Mouse (Mus musculus): ENCODE data around the gene Tcf21. TPM values are rescaled to one million over a fixed set of nuclear protein-coding genes. Genes with fewer than 3 reads are reported as not detected.

Gene Tcf21
- polyA plus RNA-seq, 1 experiment: 190 TPM

GRCm38 (mm10) chr10:22817561-22817960 lies 2.4 kb downstream of the Tcf21 start:
- Histone ChIP-seq H3K4me3 (replicated peaks; ENCODE audit: extremely low read depth, low read depth, low read length) (peak overlapping the region; percentile 54), H3K4me1 (ENCODE audit: control insufficient read depth, insufficient read depth, low read length) (no peaks in the 10 kb centered on the region)
- TF ChIP-seq POLR2A (IDR thresholded peaks at IDR 0.05; ENCODE audit: borderline replicate concordance, extremely low read depth, low read depth, low read length) (0 out of 2 replicates have a peak, but pooled peaks have one; percentile 1), CTCF (IDR thresholded peaks at IDR 0.05; ENCODE audit: insufficient read depth, low read length) (no peak)
- no peak for DNase-seq
- 19% methylated on average over 18 of the region's 18 CpGs for WGBS

- TF ChIP-seq POLR2A (IDR thresholded peaks at IDR 0.05; ENCODE audit: borderline replicate concordance, extremely low read depth, low read depth, low read length): no peak
- no peak for TF ChIP-seq CTCF (IDR thresholded peaks at IDR 0.05; ENCODE audit: insufficient read depth, low read length)
- 3% methylated on average over 28 of the region's 28 CpGs for WGBS
- DNase-seq: no peak
- H3K4me3 ChIP-seq (replicated peaks; ENCODE audit: extremely low read depth, low read depth, low read length): peak overlapping the region; percentile 25
- no peaks in the 10 kb centered on the region for H3K4me1 ChIP-seq (ENCODE audit: control insufficient read depth, insufficient read depth, low read length)
These were observed 3.7 kb downstream of the Tcf21 start for GRCm38 (mm10) chr10:22816237-22816762.

GRCm38 (mm10) chr10:22815461-22816236 lies 4.3 kb downstream of the Tcf21 start:
- WGBS: 14% methylated on average over 19 of the region's 19 CpGs
- TF ChIP-seq CTCF (IDR thresholded peaks at IDR 0.05; ENCODE audit: insufficient read depth, low read length) (no peak), POLR2A (IDR thresholded peaks at IDR 0.05; ENCODE audit: borderline replicate concordance, extremely low read depth, low read depth, low read length) (no peak)
- DNase-seq: no peak
- peak overlapping the region; percentile 25 for H3K4me3 ChIP-seq (replicated peaks; ENCODE audit: extremely low read depth, low read depth, low read length)
- H3K4me1 ChIP-seq (ENCODE audit: control insufficient read depth, insufficient read depth, low read length): no peaks in the 10 kb centered on the region

GRCm38 (mm10) chr10:22814771-22815170 lies 5.2 kb downstream of the Tcf21 start:
- WGBS: 10% methylated on average over 2 of the region's 2 CpGs
- TF ChIP-seq CTCF (IDR thresholded peaks at IDR 0.05; ENCODE audit: insufficient read depth, low read length) (no peak), POLR2A (IDR thresholded peaks at IDR 0.05; ENCODE audit: borderline replicate concordance, extremely low read depth, low read depth, low read length) (no peak)
- peak overlapping the region; percentile 3 for H3K4me3 ChIP-seq (replicated peaks; ENCODE audit: extremely low read depth, low read depth, low read length)
- H3K4me1 ChIP-seq (ENCODE audit: control insufficient read depth, insufficient read depth, low read length): no peaks in the 10 kb centered on the region
- DNase-seq: no peak

GRCm38 (mm10) chr10:22814294-22814693 lies 5.7 kb downstream of the Tcf21 start:
- TF ChIP-seq POLR2A (IDR thresholded peaks at IDR 0.05; ENCODE audit: borderline replicate concordance, extremely low read depth, low read depth, low read length) (no peak), CTCF (IDR thresholded peaks at IDR 0.05; ENCODE audit: insufficient read depth, low read length) (no peak)
- 8% methylated on average over 4 of the region's 8 CpGs for WGBS
- no peak for DNase-seq
- Histone ChIP-seq H3K4me3 (replicated peaks; ENCODE audit: extremely low read depth, low read depth, low read length) (peak overlapping the region; percentile 7), H3K4me1 (ENCODE audit: control insufficient read depth, insufficient read depth, low read length) (no peaks in the 10 kb centered on the region)

GRCm38 (mm10) chr10:22813317-22813960 lies 6.5 kb downstream of the Tcf21 start:
- DNase-seq: no peak
- TF ChIP-seq CTCF (IDR thresholded peaks at IDR 0.05; ENCODE audit: insufficient read depth, low read length) (no peak), POLR2A (IDR thresholded peaks at IDR 0.05; ENCODE audit: borderline replicate concordance, extremely low read depth, low read depth, low read length) (no peak)
- H3K4me3 ChIP-seq (replicated peaks; ENCODE audit: extremely low read depth, low read depth, low read length): peak overlapping the region; percentile 27
- no peaks in the 10 kb centered on the region for H3K4me1 ChIP-seq (ENCODE audit: control insufficient read depth, insufficient read depth, low read length)
- WGBS: 2% methylated on average over 17 of the region's 18 CpGs

- 46% methylated on average over 12 of the region's 12 CpGs for WGBS
- Histone ChIP-seq H3K4me3 (replicated peaks; ENCODE audit: extremely low read depth, low read depth, low read length) (no peak overlapping the region), H3K4me1 (ENCODE audit: control insufficient read depth, insufficient read depth, low read length) (no peaks in the 10 kb centered on the region)
- TF ChIP-seq POLR2A (IDR thresholded peaks at IDR 0.05; ENCODE audit: borderline replicate concordance, extremely low read depth, low read depth, low read length) (no peak), CTCF (IDR thresholded peaks at IDR 0.05; ENCODE audit: insufficient read depth, low read length) (no peak)
- DNase-seq: no peak
These were observed 8.1 kb downstream of the Tcf21 start for GRCm38 (mm10) chr10:22811921-22812320.

- 30% methylated on average over 3 of the region's 3 CpGs for WGBS
- TF ChIP-seq CTCF (IDR thresholded peaks at IDR 0.05; ENCODE audit: insufficient read depth, low read length) (peak; percentile 42), POLR2A (IDR thresholded peaks at IDR 0.05; ENCODE audit: borderline replicate concordance, extremely low read depth, low read depth, low read length) (no peak)
- no peaks in the 10 kb centered on the region for H3K4me1 ChIP-seq (ENCODE audit: control insufficient read depth, insufficient read depth, low read length)
- no peak overlapping the region for H3K4me3 ChIP-seq (replicated peaks; ENCODE audit: extremely low read depth, low read depth, low read length)
- no peak for DNase-seq
These were observed 37.3 kb downstream of the Tcf21 start for GRCm38 (mm10) chr10:22782684-22783083.

GRCm38 (mm10) chr10:22781466-22781865 lies 38.5 kb downstream of the Tcf21 start:
- no peak overlapping the region for H3K4me3 ChIP-seq (replicated peaks; ENCODE audit: extremely low read depth, low read depth, low read length)
- no peaks in the 10 kb centered on the region for H3K4me1 ChIP-seq (ENCODE audit: control insufficient read depth, insufficient read depth, low read length)
- DNase-seq: no peak
- TF ChIP-seq POLR2A (IDR thresholded peaks at IDR 0.05; ENCODE audit: borderline replicate concordance, extremely low read depth, low read depth, low read length) (no peak), CTCF (IDR thresholded peaks at IDR 0.05; ENCODE audit: insufficient read depth, low read length) (peak; percentile 62)
- 39% methylated on average over 4 of the region's 4 CpGs for WGBS

Data from lung, adult 2 months (tissue).